Mouse (Mus musculus) small intestine, adult 2 months (tissue): Measurements from ENCODE around the gene Ccdc150.

Experiments
- CTCF ChIP-seq: fragments of 200-500 bp; IDR thresholded peaks from 2 replicates; pipeline ENCODE4 v1.5.1; 2012; ENCODE audit warnings: low read depth, mild to moderate bottlenecking, control low read depth, inconsistent platforms, low read length, moderate library complexity, mixed read lengths; ENCODE audit not compliant: insufficient replicate concordance, insufficient read length; ENCODE audit errors: extremely low read depth
- POLR2A ChIP-seq: fragments of 200-500 bp; IDR thresholded peaks from 2 replicates; pipeline ENCODE4 v1.6.1; 2012; ENCODE audit warnings: low read depth, mild to moderate bottlenecking, control low read depth, inconsistent platforms, low read length, moderate library complexity

GRCm38 (mm10) chr1:54384221-54384620 is 133.7 kb downstream of the Ccdc150 start:
- TF ChIP-seq POLR2A: no peak
- no peak for TF ChIP-seq CTCF
